Comparison of ENCODE assay signal across 8 mouse cellular contexts in the genomic region with DNA sequence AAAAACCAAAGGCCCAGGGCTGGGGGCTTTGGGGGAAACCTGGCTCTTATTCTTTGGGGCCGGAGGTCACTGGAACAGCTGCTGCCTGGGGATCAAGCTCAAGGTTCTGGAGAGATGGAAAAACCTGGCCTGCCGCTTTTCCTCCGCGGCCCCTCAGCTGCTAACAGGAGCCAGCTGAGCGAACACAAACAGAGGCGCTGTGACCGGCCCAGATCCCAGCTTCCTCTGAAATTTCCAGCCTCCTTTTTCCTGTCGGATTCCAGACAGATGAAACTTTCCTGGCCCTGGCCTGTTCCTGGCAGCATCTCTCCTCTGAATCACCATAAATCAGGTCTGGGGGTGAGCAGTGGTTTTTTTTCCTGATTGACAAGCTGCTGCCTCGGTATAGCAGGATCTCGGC. TPM values are rescaled to one million over a fixed set of nuclear protein-coding genes. Genes with fewer than 3 reads are reported as not detected.
A peak's percentile ranks its signal among the peaks of the same experiment; 100 is the strongest.
DNase-seq lines count a peak whose midpoint lies in the region.

No protein-coding gene starts in this region.

- DNase-seq in 3T3-L1 (ENCODE audit: low read depth, low spot score): peak; percentile 90
- peak; percentile 74 for DNase-seq in embryo, embryonic 10 days (ENCODE audit: low spot score)
- DNase-seq in heart, adult 9 months (ENCODE audit: low spot score in 2 of 2): peak; percentile 77 to 81
- DNase-seq in kidney, adult 9 months: peak; percentile 51
- DNase-seq in neural tube, embryonic 10.5 days (ENCODE audit: extremely low spot score, low spot score): peak; percentile 60
- no peak for DNase-seq in layer of hippocampus, adult 9-10 months (ENCODE audit: low spot score)
- no peak for DNase-seq in thymus, postnatal 4 days
- no peak for DNase-seq in left cerebral cortex, postnatal 14 days (ENCODE audit: low spot score in 2 of 2)

- intact Hi-C loops in left cerebral cortex, postnatal 14 days (cut with DNase I): no loop called here

RNA-seq across cellular contexts. Expression of a gene that starts 44.9 kb away (rescaled TPM):
- total RNA-seq in left cerebral cortex, postnatal 14 days (2021): 10 to 100 TPM; 18.5 to 19.3 TPM

Comparison
In these comparisons a context has a peak if more than half of its experiments do, and no peak if none do; other contexts are left out.
1. DNase-seq: peak in 3T3-L1 (single experiment), embryo, embryonic 10 days (single experiment), heart, adult 9 months (2 of 2), kidney, adult 9 months (single experiment) and neural tube, embryonic 10.5 days (single experiment); none in layer of hippocampus, adult 9-10 months (single experiment), thymus, postnatal 4 days (single experiment) and left cerebral cortex, postnatal 14 days (0 of 2).